Mouse (Mus musculus): ENCODE data around the gene Grip2. TPM values are rescaled to one million over a fixed set of nuclear protein-coding genes. Genes with fewer than 3 reads are reported as not detected.
A peak's percentile ranks its signal among the peaks of the same experiment; 100 is the strongest.

The Grip2 gene
- polyA plus RNA-seq, 1 experiment from 2014 or later, result 10.1 TPM

- WGBS, result 3% methylated on average over 45 of the region's 46 CpGs
- peak overlapping the region; percentile 35; the same call in 1 of the 2 replicates for H3K27ac ChIP-seq (ENCODE audit: low read length)
- H3K36me3 ChIP-seq (ENCODE audit: control insufficient read depth, insufficient read depth, low read length), result no peaks in the 10 kb centered on the region
- peaks cover 5% of the 10 kb centered on the region; the same call in 1 of the 2 replicates for H3K27me3 ChIP-seq (ENCODE audit: control insufficient read depth, insufficient read depth, low read depth, low read length)
- peak overlapping the region; percentile 79 for H3K4me2 ChIP-seq (ENCODE audit: low read length)
- peak overlapping the region; percentile 73 for H3K4me3 ChIP-seq (ENCODE audit: low read depth, low read length)
- H3K9me3 ChIP-seq (replicated peaks; ENCODE audit: control insufficient read depth, low read length, poor library complexity, severe bottlenecking), result no peaks in the 10 kb centered on the region
- ATAC-seq, result no peak
- H3K9ac ChIP-seq (ENCODE audit: low read depth, low read length), result peak overlapping the region; percentile 73
- peaks cover 26% of the 10 kb centered on the region for H3K4me1 ChIP-seq (ENCODE audit: control insufficient read depth, insufficient read depth, low read length)
These were observed 16.0 kb upstream of the Grip2 start for GRCm38 (mm10) chr6:91842897-91843627.

GRCm38 (mm10) chr6:91839010-91839871 lies 12.2 kb upstream of the Grip2 start:
- H3K27me3 ChIP-seq (ENCODE audit: control insufficient read depth, insufficient read depth, low read depth, low read length), result peaks cover 5% of the 10 kb centered on the region; the same call in 1 of the 2 replicates
- H3K4me2 ChIP-seq (ENCODE audit: low read length), result peak overlapping the region; percentile 65
- peaks cover 30% of the 10 kb centered on the region for H3K4me1 ChIP-seq (ENCODE audit: control insufficient read depth, insufficient read depth, low read length)
- no peaks in the 10 kb centered on the region for H3K9me3 ChIP-seq (replicated peaks; ENCODE audit: control insufficient read depth, low read length, poor library complexity, severe bottlenecking)
- H3K4me3 ChIP-seq (ENCODE audit: low read depth, low read length), result peak overlapping the region; percentile 40
- WGBS, result 1% methylated on average over 23 of the region's 23 CpGs
- H3K36me3 ChIP-seq (ENCODE audit: control insufficient read depth, insufficient read depth, low read length), result no peaks in the 10 kb centered on the region
- peak overlapping the region; percentile 65 for H3K9ac ChIP-seq (ENCODE audit: low read depth, low read length)
- peak overlapping the region; percentile 94 for H3K27ac ChIP-seq (ENCODE audit: low read length)
- peak; percentile 93 for ATAC-seq

- Histone ChIP-seq H3K27me3 (ENCODE audit: control insufficient read depth, insufficient read depth, low read depth, low read length) (no peaks in the 10 kb centered on the region), H3K4me3 (ENCODE audit: low read depth, low read length) (no peak overlapping the region), H3K9me3 (replicated peaks; ENCODE audit: control insufficient read depth, low read length, poor library complexity, severe bottlenecking) (no peaks in the 10 kb centered on the region), H3K4me2 (ENCODE audit: low read length) (no peak overlapping the region), H3K36me3 (ENCODE audit: control insufficient read depth, insufficient read depth, low read length) (no peaks in the 10 kb centered on the region), H3K9ac (ENCODE audit: low read depth, low read length) (no peak overlapping the region), H3K27ac (ENCODE audit: low read length) (no peak overlapping the region), H3K4me1 (ENCODE audit: control insufficient read depth, insufficient read depth, low read length) (peaks cover 3% of the 10 kb centered on the region)
- ATAC-seq, result no peak
- WGBS, result 42% methylated on average over 3 of the region's 3 CpGs
These were observed 5.9 kb upstream of the Grip2 start for GRCm38 (mm10) chr6:91832863-91833440.

GRCm38 (mm10) chr6:91827926-91828325 lies 876 bp upstream of the Grip2 start:
- Histone ChIP-seq H3K4me2 (ENCODE audit: low read length) (no peak overlapping the region), H3K27ac (ENCODE audit: low read length) (no peak overlapping the region), H3K4me1 (ENCODE audit: control insufficient read depth, insufficient read depth, low read length) (no peaks in the 10 kb centered on the region), H3K4me3 (ENCODE audit: low read depth, low read length) (no peak overlapping the region), H3K9me3 (replicated peaks; ENCODE audit: control insufficient read depth, low read length, poor library complexity, severe bottlenecking) (no peaks in the 10 kb centered on the region), H3K9ac (ENCODE audit: low read depth, low read length) (no peak overlapping the region), H3K36me3 (ENCODE audit: control insufficient read depth, insufficient read depth, low read length) (no peaks in the 10 kb centered on the region), H3K27me3 (ENCODE audit: control insufficient read depth, insufficient read depth, low read depth, low read length) (no peaks in the 10 kb centered on the region)
- WGBS, result 80% methylated on average over 5 of the region's 5 CpGs
- no peak for ATAC-seq

GRCm38 (mm10) chr6:91818271-91818670 lies 8.8 kb downstream of the Grip2 start:
- Histone ChIP-seq H3K4me2 (ENCODE audit: low read length) (no peak overlapping the region), H3K27ac (ENCODE audit: low read length) (no peak overlapping the region), H3K9ac (ENCODE audit: low read depth, low read length) (no peak overlapping the region), H3K4me1 (ENCODE audit: control insufficient read depth, insufficient read depth, low read length) (no peaks in the 10 kb centered on the region), H3K9me3 (replicated peaks; ENCODE audit: control insufficient read depth, low read length, poor library complexity, severe bottlenecking) (no peaks in the 10 kb centered on the region), H3K36me3 (ENCODE audit: control insufficient read depth, insufficient read depth, low read length) (no peaks in the 10 kb centered on the region), H3K4me3 (ENCODE audit: low read depth, low read length) (no peak overlapping the region), H3K27me3 (ENCODE audit: control insufficient read depth, insufficient read depth, low read depth, low read length) (no peaks in the 10 kb centered on the region)
- no peak for ATAC-seq
- WGBS, result 80% methylated on average over 8 of the region's 8 CpGs

- WGBS, result 86% methylated on average over 6 of the region's 6 CpGs
- H3K9me3 ChIP-seq (replicated peaks; ENCODE audit: control insufficient read depth, low read length, poor library complexity, severe bottlenecking), result no peaks in the 10 kb centered on the region
These were observed 11.1 kb downstream of the Grip2 start for GRCm38 (mm10) chr6:91815976-91816375.

GRCm38 (mm10) chr6:91813611-91814010 lies 13.4 kb downstream of the Grip2 start:
- H3K9ac ChIP-seq (ENCODE audit: low read depth, low read length), result no peak overlapping the region
- no peaks in the 10 kb centered on the region for H3K36me3 ChIP-seq (ENCODE audit: control insufficient read depth, insufficient read depth, low read length)
- no peak for ATAC-seq
- H3K4me1 ChIP-seq (ENCODE audit: control insufficient read depth, insufficient read depth, low read length), result 0 out of 2 replicates have a peak, but pooled peaks cover 4% of the 10 kb centered on the region
- WGBS, result 88% methylated on average over 3 of the region's 3 CpGs
- no peaks in the 10 kb centered on the region for H3K9me3 ChIP-seq (replicated peaks; ENCODE audit: control insufficient read depth, low read length, poor library complexity, severe bottlenecking)
- no peaks in the 10 kb centered on the region for H3K27me3 ChIP-seq (ENCODE audit: control insufficient read depth, insufficient read depth, low read depth, low read length)
- no peak overlapping the region for H3K27ac ChIP-seq (ENCODE audit: low read length)
- no peak overlapping the region for H3K4me2 ChIP-seq (ENCODE audit: low read length)
- no peak overlapping the region for H3K4me3 ChIP-seq (ENCODE audit: low read depth, low read length)

More at GRCm38 (mm10) chr6:91815976-91816375, 11.1 kb downstream of the Grip2 start:
- H3K4me1 ChIP-seq (ENCODE audit: control insufficient read depth, insufficient read depth, low read length), result no peaks in the 10 kb centered on the region
- no peak overlapping the region for H3K4me3 ChIP-seq (ENCODE audit: low read depth, low read length)
- H3K9ac ChIP-seq (ENCODE audit: low read depth, low read length), result no peak overlapping the region
- ATAC-seq, result no peak
- no peak overlapping the region for H3K27ac ChIP-seq (ENCODE audit: low read length)
- no peaks in the 10 kb centered on the region for H3K36me3 ChIP-seq (ENCODE audit: control insufficient read depth, insufficient read depth, low read length)
- no peak overlapping the region for H3K4me2 ChIP-seq (ENCODE audit: low read length)
- no peaks in the 10 kb centered on the region for H3K27me3 ChIP-seq (ENCODE audit: control insufficient read depth, insufficient read depth, low read depth, low read length)

GRCm38 (mm10) chr6:91810007-91810406 lies 17.0 kb downstream of the Grip2 start:
- H3K27me3 ChIP-seq (ENCODE audit: control insufficient read depth, insufficient read depth, low read depth, low read length), result no peaks in the 10 kb centered on the region; the same call in 1 of the 2 replicates
- H3K4me2 ChIP-seq (ENCODE audit: low read length), result no peak overlapping the region
- no peak overlapping the region for H3K9ac ChIP-seq (ENCODE audit: low read depth, low read length)
- H3K9me3 ChIP-seq (replicated peaks; ENCODE audit: control insufficient read depth, low read length, poor library complexity, severe bottlenecking), result no peaks in the 10 kb centered on the region
- no peaks in the 10 kb centered on the region for H3K36me3 ChIP-seq (ENCODE audit: control insufficient read depth, insufficient read depth, low read length)
- H3K27ac ChIP-seq (ENCODE audit: low read length), result no peak overlapping the region
- ATAC-seq, result no peak
- peaks cover 13% of the 10 kb centered on the region for H3K4me1 ChIP-seq (ENCODE audit: control insufficient read depth, insufficient read depth, low read length)
- WGBS, result 43% methylated on average over 1 of the region's 1 CpGs
- H3K4me3 ChIP-seq (ENCODE audit: low read depth, low read length), result no peak overlapping the region
